Mouse (Mus musculus) MEL (cell line): ENCODE results near the gene Pip4k2b.

Source experiments
- CTCF ChIP-seq, 3 experiments: IDR thresholded peaks in 2 of 3; conservative IDR thresholded peaks in 1 of 3; 2 replicates each; pipeline ENCODE4 v1.5.1; 2011 to 2012; ENCODE audit warnings: low read length in 3 of 3, low read depth in 2 of 3, mild to moderate bottlenecking in 2 of 3, improper control_type of control experiment in 1 of 3, inconsistent platforms in 1 of 3, mixed read lengths in 1 of 3, moderate library complexity in 1 of 3; ENCODE audit not compliant: control insufficient read depth in 1 of 3, insufficient read depth in 1 of 3, poor library complexity in 1 of 3, severe bottlenecking in 1 of 3
- EP300 ChIP-seq, 2 experiments: IDR thresholded peaks; 2 replicates each; pipeline ENCODE4 v1.6.1; 2011; ENCODE audit warnings: improper control_type of control experiment in 2 of 2, low read length in 2 of 2, low read depth in 1 of 2, mild to moderate bottlenecking in 1 of 2
- HCFC1 ChIP-seq: IDR thresholded peaks from 2 replicates; pipeline ENCODE4 v1.6.1; 2012; ENCODE audit warnings: low read depth, mild to moderate bottlenecking, inconsistent platforms, low read length, improper control_type of control experiment, moderate library complexity
- POLR2AphosphoS2 ChIP-seq: IDR thresholded peaks from 2 replicates; pipeline ENCODE4 v1.6.1; 2011; ENCODE audit warnings: low read length, improper control_type of control experiment
- TCF12 ChIP-seq: IDR thresholded peaks from 2 replicates; pipeline ENCODE4 v1.6.1; 2014; ENCODE audit warnings: low read depth, mild to moderate bottlenecking, inconsistent platforms, low read length, improper control_type of control experiment, moderate library complexity

DNA sequence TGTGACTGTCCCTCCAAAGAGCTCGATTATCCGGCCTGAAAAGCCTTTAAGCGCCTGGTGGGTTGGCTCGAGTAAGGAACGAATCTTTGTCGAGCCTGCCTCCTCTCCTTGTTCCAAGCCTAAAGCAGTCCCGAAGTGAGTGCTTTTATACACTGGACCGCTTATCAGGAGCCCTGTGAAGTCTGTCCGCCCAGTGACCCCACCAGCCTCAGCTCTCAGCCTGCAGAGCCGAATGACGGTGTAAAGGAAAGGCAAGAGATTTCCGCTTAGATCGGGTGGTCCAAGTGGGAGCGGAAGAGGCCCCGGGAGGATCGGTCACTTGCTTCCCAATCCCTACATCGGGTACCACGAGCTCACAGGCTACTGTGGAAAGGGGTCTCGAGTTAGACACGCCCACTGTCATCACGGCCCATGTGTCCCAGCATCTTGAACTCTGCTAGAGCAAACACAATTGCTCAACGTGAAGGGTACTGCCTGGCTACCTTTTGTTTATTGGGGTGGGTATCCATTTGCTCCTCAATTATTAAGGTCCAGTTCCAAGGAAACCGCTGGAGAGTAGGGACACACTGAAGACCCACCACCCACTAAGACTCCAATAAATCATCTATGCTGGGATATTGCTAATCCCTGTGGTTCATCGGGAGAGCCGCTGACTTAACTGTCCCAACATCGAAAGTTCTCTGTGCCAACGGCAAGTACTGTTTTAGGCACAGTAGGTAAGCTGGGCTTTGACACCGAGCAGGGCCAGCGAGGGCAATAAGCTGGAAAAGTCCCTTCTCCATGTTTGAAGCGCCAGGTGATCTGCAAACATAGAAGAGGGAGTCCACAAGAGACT, 43.5 kb downstream of the Pip4k2b start:
- TF ChIP-seq POLR2AphosphoS2 (no peak), CTCF (IDR thresholded peaks at IDR 0.05 in 2 of 3, conservative IDR thresholded peaks at IDR 0.05 in 1 of 3; ENCODE audit: control insufficient read depth in 1 of 3, insufficient read depth in 1 of 3, low read depth in 2 of 3, low read length in 3 of 3, poor library complexity in 1 of 3, severe bottlenecking in 1 of 3) (no peak), TCF12 (no peak), EP300 (IDR thresholded peaks at IDR 0.05; ENCODE audit: low read depth in 1 of 2, low read length in 2 of 2) (no peak), HCFC1 (no peak)
